Mouse (Mus musculus): Measurements from ENCODE around the gene Serpinb6c. TPM values are rescaled to one million over a fixed set of nuclear protein-coding genes. Genes with fewer than 3 reads are reported as not detected.
"Not testable (repeated sequence)": the region's sequence is repeated elsewhere in the genome, so short reads cannot be mapped to it uniquely, and the experiment has no call there.

Gene Serpinb6c
- total RNA-seq (2022): under 1 TPM in 3 of 4 experiments, not detected in 1; 0.36 to 0.71 (median 0.57) TPM

DNA sequence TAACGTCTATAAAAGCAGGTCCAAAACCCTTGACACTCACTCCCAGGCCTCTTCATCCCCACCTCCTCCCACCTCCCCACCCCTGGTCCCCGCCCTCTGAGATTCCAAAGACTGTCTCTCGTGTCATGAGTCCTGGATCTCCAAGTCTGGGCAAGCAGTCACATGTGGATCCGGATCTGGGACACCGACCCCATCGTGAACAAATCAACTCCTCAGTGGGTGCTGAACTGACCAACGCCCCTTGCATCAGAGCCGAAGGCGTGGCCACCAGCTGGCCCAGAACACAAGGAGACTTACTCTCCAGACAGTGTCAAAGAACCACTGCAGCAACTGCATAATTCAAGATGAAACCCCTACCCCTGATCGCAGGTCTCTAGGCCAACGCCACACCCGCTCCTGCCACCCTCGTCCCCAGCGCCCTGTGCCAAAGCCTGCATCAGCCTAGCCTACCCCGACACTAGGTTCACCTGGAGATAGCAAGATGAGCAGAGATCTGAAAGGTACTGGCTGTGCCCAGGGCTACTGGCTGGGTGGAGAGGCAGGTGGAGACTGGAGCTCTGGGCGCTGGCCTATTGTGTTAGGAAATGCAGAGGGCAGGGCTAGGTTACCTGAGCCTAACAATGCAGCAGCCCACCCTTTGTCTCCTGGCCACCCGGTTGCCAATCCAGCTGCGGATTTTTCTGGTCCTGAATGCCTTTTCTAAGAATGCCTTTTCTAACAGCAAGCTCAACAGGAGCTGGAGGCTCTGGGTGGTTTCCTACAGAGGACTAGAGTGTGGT lies at the start of gene Serpinb6c:
TSS of gene Serpinb6c (minus strand) at position 533 of the 779 bp plus-strand sequence.
- no peak for DNase-seq (ENCODE audit: low spot score in 2 of 2)

DNA sequence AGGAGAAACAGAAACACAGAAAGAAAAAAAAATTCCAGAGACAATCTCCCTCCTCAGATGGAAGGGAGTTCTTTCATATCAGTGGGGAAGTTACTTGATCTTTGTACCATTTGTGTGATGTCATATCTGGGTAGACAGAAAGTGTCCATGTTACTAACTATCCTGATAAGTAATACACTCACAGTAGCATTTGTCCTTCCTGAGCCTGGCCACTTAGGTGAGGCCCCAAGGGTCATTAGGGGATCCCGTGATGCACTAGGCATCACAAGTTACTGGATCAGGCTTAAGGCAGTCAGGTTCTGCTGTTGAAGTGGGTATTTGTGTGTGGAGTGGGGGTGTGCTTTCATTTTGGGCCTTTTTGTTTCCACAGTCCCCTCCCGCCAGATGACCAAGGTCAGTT lies 47.4 kb upstream of the Serpinb6c start:
- DNase-seq (ENCODE audit: low spot score in 2 of 2): no peak

DNA sequence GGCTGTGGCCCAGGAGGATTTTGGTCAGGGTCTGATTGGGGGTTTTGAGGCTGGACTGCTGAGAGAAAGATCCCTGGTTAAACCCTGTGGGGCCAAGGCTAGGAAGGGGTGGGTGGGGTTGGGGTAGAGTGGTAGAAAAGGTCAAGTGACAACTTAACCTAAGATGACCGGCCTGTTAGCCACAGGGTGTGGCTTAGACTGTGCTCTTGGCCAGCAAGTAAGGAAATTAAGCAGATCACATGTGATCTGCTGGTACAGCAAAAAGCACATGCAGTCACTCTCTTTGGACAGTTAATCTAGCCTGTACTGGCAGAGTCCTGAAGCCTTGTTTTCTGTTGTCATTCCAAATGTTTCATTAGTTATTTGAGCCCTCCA lies 46.6 kb upstream of the Serpinb6c start:
- DNase-seq (ENCODE audit: low spot score in 2 of 2): no peak

DNA sequence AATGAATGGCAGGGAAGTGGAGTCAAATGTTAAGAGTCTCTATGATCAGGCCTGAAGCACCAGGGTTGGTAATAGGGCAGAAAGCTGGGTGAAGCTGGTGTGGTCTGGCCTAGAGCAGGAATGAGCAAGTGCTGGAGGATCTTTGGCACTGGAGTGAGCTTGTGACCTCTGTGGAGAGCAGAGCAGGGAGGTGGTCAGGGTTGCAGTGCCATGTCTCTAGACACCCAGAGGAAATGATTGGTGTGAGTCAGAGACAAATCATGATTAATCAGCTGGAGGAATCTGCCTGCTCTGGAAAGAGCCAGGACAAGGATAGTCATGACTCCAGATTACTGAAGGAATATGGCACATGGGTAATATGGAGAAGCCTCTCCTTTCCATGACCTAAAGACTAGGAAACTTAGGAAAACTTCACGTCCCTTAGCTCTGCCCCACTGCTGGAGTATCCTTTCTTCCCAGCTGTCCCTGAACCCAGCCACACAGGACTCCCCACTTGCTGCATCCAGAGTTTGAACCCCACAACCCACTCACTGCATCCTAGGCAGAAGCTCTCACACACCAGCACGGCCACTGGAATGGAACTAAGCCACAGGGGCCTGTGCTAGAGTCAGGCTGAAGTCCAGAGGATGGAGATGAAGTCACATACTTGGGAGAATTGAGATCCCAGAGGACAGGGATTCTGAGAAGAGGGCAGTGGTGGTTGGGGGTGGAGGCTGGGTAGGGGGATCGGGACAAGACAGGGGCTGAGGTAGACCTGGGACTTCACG lies 46.0 kb upstream of the Serpinb6c start:
- no peak for DNase-seq (ENCODE audit: low spot score in 2 of 2)

DNA sequence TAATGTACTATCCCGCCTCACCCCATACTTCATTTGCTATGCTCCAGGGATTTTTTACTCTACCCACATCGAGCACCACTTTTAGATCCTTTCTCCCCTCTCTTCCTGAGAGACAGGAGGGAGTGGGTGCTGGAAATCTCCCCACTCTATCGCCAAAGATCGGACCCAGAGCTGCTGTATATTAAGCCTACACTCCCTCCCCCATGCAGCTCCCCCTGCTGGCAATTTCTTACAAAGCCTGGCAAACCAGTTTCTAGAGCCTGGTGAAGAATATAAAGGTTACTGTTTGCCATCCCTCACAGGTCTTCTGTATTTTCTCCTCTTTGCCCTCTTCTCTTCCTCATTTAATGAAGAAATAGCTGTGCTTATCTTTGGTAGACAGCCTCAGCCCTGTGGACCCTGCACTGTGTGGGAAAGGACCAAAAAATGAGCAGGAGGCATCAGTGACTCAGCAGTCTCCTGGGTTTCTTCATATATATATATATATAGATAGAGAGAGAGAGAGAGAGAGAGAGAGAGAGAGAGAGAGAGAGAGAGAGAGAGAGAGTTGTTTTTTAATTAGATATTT lies 36.8 kb upstream of the Serpinb6c start:
- no peak for DNase-seq (ENCODE audit: low spot score in 2 of 2)

DNA sequence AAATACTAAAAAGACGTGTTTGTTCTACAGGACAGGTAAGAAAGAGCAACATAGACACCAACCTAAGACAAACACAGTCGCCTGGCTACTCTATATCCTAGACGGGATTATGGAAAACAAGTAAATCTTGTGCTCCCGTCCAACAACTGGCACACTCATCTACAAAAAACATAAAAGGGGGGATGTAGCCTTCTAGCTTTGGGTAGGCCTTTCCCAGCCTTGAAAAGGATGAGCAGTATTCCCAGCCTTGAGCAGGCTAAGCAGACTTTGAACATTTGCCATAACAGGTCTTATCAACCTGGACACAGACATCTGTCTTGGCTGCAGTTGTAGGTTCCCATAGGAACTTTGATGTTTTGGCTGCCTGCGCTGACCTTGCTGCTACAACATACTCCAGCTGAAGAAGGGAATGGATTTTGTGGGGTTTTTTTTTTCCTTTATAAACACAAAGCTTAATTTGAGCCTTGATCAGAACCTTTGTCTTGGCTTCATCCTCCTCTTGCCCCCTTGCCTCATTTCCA lies 35.8 kb upstream of the Serpinb6c start:
- no peak for DNase-seq (ENCODE audit: low spot score in 2 of 2)

DNA sequence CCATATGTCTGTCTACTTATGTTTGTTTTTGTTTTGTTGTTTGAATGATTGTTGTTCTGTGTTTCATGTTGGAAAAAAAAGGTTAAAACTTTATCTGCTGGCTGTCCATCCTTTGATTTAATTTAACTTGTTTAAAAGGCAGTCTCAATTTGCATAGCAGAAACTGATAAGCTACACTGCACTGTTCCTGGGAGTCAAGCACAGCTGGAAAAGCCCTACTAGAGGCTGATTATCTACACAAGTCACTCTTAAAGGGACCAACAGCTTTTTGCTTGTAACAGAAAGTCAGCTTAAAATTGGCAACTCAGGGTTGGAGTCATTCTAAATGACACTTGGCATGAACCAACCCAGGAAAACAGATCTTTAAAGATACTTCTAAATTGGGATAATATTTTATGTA lies 32.1 kb upstream of the Serpinb6c start:
- DNase-seq (ENCODE audit: low spot score in 2 of 2): not testable (repeated sequence)

DNA sequence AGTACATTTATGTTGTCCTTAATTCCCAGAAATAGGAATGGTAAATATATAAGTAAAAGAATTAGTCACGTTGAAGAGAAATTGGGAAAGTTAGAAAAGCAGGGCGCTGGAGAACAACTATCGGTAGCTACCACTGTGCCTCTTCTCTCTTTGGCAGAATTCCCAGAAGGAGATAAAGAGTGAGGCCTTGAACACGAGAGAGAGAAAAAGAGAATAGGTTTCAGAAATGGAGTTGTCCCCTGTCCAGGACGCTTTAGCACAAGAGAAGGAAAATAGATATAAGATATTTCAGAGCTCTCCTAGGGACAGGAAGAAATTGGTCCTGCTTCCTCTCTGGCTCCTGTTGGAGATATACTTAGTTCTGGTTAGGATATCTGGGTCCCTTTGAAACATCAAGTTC lies 31.6 kb upstream of the Serpinb6c start:
- no peak for DNase-seq (ENCODE audit: low spot score in 2 of 2)

DNA sequence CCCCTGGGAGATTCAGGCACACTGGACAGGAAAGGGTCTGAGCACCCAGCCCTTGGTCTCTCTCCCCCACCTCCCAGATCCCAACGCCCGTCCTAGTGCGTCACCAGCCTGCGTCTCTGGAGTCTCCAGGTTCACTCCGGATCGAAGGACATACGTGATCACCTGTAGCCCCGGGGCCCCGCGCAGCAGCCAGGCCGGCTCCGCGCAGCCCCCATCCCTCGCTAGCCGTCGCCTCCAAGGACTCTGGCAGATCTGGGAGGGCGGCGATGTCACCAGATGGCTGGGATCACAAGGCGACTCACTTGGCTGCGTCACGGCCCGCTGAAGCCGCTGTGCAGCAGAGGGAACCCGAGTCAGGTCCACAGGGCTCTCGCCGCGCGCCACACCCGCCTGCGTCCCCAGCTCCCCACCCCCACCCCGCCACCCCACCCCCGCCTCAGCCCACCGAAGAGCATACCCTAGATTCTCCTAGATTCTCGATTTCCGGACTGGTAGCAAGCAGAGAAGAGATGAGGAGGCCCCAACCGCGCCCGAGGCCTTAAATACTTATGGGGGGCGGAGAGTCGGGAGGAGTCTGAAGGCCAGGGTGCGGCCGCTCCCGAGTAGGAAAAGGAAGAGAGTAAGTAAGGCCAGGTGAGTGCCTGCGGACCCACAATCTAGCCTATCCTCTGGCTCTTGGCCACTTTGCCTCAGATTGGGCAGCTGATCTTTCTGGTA lies 30.1 kb upstream of the Serpinb6c start:
- peak; percentile 39 to 52 for DNase-seq (ENCODE audit: low spot score in 2 of 2)

DNA sequence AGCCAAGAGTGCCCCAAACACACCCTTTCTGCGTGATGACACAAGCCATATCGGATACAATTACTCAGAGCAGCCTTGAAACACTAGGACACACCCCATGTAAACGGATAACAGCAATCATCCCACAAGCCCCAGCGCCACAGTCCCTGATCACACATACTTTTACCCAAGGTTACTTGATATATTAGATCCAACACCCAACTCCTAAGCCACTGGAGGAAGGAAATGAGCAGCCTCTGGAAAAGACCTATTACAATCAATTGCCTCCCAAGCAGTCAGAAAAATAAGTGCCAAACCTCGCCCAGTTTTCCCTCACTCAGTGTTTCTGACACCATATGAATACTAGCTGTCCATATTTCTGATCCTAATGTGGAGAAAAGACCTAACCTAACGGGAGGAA lies 29.2 kb upstream of the Serpinb6c start:
- DNase-seq (ENCODE audit: low spot score in 2 of 2): no peak

DNA sequence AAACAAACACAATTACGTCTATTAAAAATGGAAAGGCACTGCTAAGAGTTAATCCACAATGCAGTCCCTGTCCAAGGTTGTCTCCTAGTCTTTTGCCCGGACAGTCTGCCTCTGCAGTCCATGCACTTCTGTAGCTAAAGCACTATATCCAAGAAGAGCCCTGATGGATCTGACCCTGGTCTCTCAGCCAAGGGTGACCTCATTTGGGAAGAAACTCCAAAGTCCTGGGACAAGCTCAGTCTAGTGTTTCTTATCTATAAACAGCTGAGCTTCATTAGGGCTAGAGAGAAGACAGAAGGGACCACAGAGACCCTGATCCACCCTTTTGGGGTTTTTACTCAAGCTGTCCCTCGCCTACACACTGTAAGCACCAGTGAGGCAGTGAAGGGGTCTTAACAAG lies 25.4 kb upstream of the Serpinb6c start:
- no peak for DNase-seq (ENCODE audit: low spot score in 2 of 2)

DNA sequence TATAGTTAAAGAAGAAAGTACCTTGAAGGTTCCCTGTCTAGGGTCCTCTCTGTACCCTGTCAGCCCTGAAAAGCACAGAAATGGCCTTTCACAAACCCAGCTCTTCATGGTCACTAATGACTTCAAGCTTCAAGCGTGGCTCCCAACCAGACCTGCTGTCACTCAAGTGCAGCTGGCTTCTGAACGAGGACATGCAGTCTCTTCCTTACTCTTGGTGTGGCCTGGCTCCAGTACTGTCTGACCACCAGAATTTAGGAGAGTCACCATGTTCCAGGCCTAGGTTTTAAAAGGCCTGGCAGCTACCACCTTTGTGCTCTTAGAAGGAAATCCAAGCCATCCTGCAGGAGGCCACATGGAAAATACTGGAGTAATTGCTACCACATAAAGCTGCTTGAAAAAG lies 24.8 kb upstream of the Serpinb6c start:
- no peak for DNase-seq (ENCODE audit: low spot score in 2 of 2)

DNA sequence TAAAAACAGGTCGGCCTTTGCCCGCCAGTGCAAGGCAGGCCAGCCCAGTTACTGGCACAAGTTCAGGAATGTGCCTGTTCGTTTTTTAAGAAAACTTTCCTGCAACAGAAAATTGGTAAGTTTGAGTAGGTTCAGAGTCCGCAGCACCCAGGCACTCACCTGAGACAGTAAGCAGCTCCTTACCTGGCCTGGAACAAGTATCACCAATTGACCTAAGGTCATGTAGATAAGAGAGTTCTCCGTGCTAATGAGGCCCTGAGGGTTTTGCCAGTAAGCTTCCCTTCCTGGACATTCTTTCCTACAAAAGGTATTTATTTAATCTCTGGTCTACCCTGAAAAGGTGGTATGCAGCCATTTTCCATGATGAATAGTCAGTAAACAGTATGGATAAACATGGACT lies 16.2 kb upstream of the Serpinb6c start:
- no peak for DNase-seq (ENCODE audit: low spot score in 2 of 2)

DNA sequence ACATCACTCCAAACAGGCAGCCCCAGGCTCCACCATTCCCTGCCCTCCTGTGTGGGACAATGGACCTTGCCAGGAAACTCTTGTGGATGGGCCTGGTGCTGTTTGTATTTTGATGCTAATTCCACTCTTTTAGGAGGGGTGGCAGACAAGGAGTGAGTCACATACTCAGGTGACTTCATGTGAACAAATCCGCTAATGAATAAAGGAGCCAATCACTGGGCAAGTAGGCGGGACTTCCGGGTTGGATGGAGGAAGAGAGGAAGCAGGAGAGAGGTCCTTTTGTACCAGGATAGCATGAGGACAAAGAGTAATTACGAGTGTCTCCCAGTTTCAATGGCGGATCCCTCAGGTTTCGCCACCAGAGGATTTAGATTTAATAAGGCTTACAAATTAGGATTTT lies 15.5 kb upstream of the Serpinb6c start:
- DNase-seq (ENCODE audit: low spot score in 2 of 2): no peak

DNA sequence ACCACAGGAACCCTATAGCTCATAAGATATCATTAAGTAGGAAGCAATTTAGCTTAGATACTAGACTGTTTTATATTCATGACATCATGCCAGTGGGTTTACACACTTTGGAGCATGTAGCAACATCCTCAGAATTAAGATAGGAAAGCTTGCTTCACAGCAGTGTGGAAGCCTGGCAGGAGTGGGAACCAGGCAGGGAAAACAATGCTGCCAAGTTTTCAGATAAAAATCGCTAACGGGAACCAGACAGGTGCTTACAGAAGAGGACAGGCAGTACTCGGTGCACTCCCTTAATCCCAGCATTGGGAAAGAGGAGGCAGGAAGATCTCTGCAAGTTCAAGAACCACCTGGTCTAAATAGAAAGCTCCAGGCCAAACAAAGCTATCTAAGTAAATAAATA lies 1.3 kb upstream of the Serpinb6c start:
- no peak for DNase-seq (ENCODE audit: low spot score in 2 of 2)

DNA sequence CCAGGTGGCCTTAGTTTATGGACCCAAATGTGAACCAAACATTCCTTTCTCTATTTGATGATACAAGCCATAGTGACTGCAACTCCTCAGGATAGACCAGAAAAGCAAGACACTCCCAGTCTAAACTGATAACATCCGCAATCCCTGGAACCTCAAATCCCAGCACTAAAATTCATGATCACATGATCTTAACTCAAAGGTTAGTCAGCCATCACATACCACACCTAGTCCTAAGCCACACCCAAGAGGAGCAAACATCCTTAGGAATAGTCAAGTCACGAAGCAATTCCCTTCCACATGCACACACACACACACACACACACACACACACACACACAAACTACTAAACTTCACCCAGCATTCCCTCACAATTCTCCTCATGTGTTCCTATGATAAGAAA lies 2.2 kb downstream of the Serpinb6c start:
- DNase-seq (ENCODE audit: low spot score in 2 of 2): no peak

DNA sequence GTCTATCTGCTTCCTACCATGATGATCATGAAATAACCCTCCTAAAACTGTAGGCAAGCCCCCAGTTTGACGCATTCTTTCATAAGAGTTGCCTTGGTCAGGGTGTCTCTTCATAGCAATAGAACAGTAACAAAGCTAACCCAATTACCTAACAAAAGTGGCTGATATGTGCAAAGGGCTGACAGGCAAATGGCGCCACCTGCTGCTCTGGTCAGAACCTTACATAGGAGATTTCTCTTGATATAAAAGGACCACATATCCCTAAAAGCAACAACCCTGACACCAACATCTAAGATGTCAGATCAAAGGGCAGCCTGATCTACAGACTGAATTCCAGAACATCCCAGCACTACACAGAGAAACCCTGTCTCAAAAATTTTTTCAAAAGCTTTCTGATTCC lies 11.3 kb downstream of the Serpinb6c start:
- DNase-seq (ENCODE audit: low spot score in 2 of 2): peak in 1 of 2 experiments; percentile 23

DNA sequence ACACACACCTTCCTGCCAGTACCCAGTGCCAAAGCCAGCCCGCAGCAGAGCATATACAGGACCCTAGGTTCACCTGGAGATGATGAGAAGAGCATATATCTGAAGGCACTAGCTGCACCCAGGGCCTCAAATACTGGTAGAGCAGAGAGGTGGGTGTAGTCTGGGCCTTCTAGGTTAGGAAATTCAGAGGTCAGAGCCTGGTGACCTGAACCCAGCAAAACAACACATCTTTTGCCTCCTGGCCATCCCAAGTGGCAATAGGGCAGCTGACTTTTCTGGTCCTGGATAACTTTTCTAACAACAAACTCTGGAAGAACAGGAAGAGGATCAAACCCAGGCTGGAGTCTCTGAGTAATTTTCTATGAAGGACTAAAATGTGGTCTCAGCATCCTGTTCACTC lies 62.2 kb downstream of the Serpinb6c start, which contains the start of gene Serpinb6e:
TSS of gene Serpinb6e (minus strand) at position 101 of the 400 bp plus-strand sequence.
- no peak for DNase-seq (ENCODE audit: low spot score in 2 of 2)

DNA sequence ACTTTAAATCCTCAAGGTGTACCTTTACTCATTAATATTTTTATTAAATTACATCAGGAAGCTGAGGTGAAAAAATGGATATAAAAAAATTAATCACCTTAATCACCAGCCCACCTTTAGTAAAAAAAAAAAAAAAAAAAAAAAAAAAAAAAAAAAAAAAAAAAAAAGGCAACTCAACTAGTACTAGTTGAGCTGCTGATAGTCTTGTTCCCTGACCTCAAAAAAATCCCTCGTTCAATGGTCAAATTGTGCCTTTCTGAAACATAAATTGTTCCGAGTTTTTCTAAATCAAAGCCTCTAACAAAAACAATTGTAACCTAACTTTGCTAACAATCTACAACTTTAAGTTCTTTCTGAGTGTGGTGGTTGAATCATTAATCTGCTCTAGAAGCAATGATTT lies 74.8 kb downstream of the Serpinb6c start:
- DNase-seq (ENCODE audit: low spot score in 2 of 2): no peak

Data from layer of hippocampus, adult 8-10 months (tissue).